In the genomic region with DNA sequence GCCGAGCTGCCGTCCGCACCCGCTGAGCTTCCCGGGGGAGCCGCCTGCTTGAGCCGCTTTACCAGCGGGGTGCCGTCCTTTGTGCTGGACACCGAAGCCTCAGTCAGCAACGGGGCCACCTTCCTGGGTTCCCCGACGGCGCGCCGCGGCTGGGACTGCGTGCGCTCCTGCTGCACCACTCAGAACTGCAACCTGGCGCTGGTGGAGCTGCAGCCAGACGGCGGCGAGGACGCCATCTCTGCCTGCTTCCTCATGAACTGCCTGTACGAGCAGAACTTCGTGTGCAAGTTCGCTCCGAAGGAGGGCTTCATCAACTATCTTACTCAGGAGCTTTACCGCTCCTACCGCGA, we compare ENCODE assay signal across 8 mouse cellular contexts. TPM values are rescaled to one million over a fixed set of nuclear protein-coding genes. Genes with fewer than 3 reads are reported as not detected.
DNase-seq lines count a peak whose midpoint lies in the region; ATAC-seq and TF ChIP-seq lines count a peak whose summit lies in the region.

No protein-coding gene starts in this region.

- no peak overlapping the region; the same call in 1 of the 2 replicates for H3K9ac ChIP-seq in heart, embryonic 15.5 days
- peak overlapping the region; percentile 68 for H3K9ac ChIP-seq in embryonic facial prominence, embryonic 13.5 days
- H3K9ac ChIP-seq in limb, embryonic 12.5 days (replicated peaks): peak overlapping the region; percentile 53

- H3K9me3 ChIP-seq in heart, embryonic 15.5 days (replicated peaks): no peaks in the 10 kb centered on the region
- no peaks in the 10 kb centered on the region for H3K9me3 ChIP-seq in embryonic facial prominence, embryonic 13.5 days
- H3K9me3 ChIP-seq in limb, embryonic 12.5 days: no peaks in the 10 kb centered on the region

- peaks cover 77% of the 10 kb centered on the region for H3K27me3 ChIP-seq in heart, embryonic 15.5 days
- H3K27me3 ChIP-seq in embryonic facial prominence, embryonic 13.5 days: peaks cover 64% of the 10 kb centered on the region
- peaks cover 72% of the 10 kb centered on the region for H3K27me3 ChIP-seq in limb, embryonic 12.5 days

- TF ChIP-seq CTCF in olfactory bulb, adult 2 months (IDR thresholded peaks at IDR 0.05; ENCODE audit: insufficient read depth, low read depth, low read length): no peak

- no peak for ATAC-seq in heart, embryonic 15.5 days (replicated peaks; ENCODE audit: insufficient number of reproducible peaks, insufficient read depth, low FRiP score, low read depth)
- ATAC-seq in embryonic facial prominence, embryonic 13.5 days (ENCODE audit: insufficient number of reproducible peaks, insufficient read depth, low FRiP score, low TSS enrichment, low read depth): no peak
- ATAC-seq in limb, embryonic 12.5 days (ENCODE audit: insufficient number of reproducible peaks, insufficient read depth, low FRiP score, low TSS enrichment, low read depth): no peak

- no peaks in the 10 kb centered on the region for H3K36me3 ChIP-seq in heart, embryonic 15.5 days
- no peaks in the 10 kb centered on the region for H3K36me3 ChIP-seq in embryonic facial prominence, embryonic 13.5 days
- H3K36me3 ChIP-seq in limb, embryonic 12.5 days: no peaks in the 10 kb centered on the region

- WGBS in heart, embryonic 15.5 days: 3% methylated on average over 31 of the region's 31 CpGs
- 2% methylated on average over 31 of the region's 31 CpGs for WGBS in embryonic facial prominence, embryonic 13.5 days
- 2% methylated on average over 31 of the region's 31 CpGs for WGBS in limb, embryonic 12.5 days
- 5% methylated on average over 31 of the region's 31 CpGs for WGBS in olfactory bulb, adult 2 months

- H3K4me3 ChIP-seq in heart, embryonic 15.5 days: peak overlapping the region; percentile 50
- peak overlapping the region; percentile 52 for H3K4me3 ChIP-seq in embryonic facial prominence, embryonic 13.5 days
- peak overlapping the region; percentile 52 for H3K4me3 ChIP-seq in limb, embryonic 12.5 days (replicated peaks)
- H3K4me3 ChIP-seq in olfactory bulb, adult 2 months (ENCODE audit: insufficient read depth, low read depth, low read length): peak overlapping the region; percentile 4

- no peak for TF ChIP-seq POLR2A in olfactory bulb, adult 2 months (IDR thresholded peaks at IDR 0.05; ENCODE audit: insufficient read depth, low read depth, low read length)

- peaks cover 12% of the 10 kb centered on the region for H3K4me1 ChIP-seq in heart, embryonic 15.5 days (replicated peaks)
- peaks cover 13% of the 10 kb centered on the region for H3K4me1 ChIP-seq in embryonic facial prominence, embryonic 13.5 days
- peaks cover 7% of the 10 kb centered on the region; the same call in 1 of the 2 replicates for H3K4me1 ChIP-seq in limb, embryonic 12.5 days (replicated peaks)
- peaks cover 14% of the 10 kb centered on the region for H3K4me1 ChIP-seq in olfactory bulb, adult 2 months (ENCODE audit: control insufficient read depth, insufficient read depth, low read length)

- no peak overlapping the region for H3K27ac ChIP-seq in heart, embryonic 15.5 days
- no peak overlapping the region for H3K27ac ChIP-seq in embryonic facial prominence, embryonic 13.5 days
- no peak overlapping the region for H3K27ac ChIP-seq in limb, embryonic 12.5 days
- no peak overlapping the region for H3K27ac ChIP-seq in olfactory bulb, adult 2 months (ENCODE audit: insufficient read depth, low read depth, low read length)

- DNase-seq in heart, postnatal 14 days: no peak
- peak; percentile 32 for DNase-seq in ES-CJ7 (ENCODE audit: low read depth, low spot score)
- DNase-seq in gastrocnemius, postnatal 14 days: no peak
- no peak for DNase-seq in urinary bladder, postnatal 4 days (ENCODE audit: low spot score in 2 of 2)

- peak overlapping the region; percentile 76 for H3K4me2 ChIP-seq in heart, embryonic 15.5 days
- peak overlapping the region; percentile 79 for H3K4me2 ChIP-seq in embryonic facial prominence, embryonic 13.5 days
- H3K4me2 ChIP-seq in limb, embryonic 12.5 days: peak overlapping the region; percentile 87

- intact Hi-C loops in heart, postnatal 14 days (cut with DNase I): no loop called here
- intact Hi-C loops in gastrocnemius, postnatal 14 days (cut with DNase I; ENCODE audit: low total_unique reads): no loop called here

RNA-seq across cellular contexts. Expression of a gene that starts 0.7 kb away (rescaled TPM):
- 1.2 and 5.6 TPM in 2 replicates for polyA plus RNA-seq in heart, embryonic 15.5 days (2015; fragmentation: Nextera tagmentation; extraction: Ambion mirVana)
- total RNA-seq in heart, postnatal 14 days (2021): under 1 TPM; 0.17 to 0.26 TPM
- 15.3 and 15.4 TPM in 2 replicates for polyA plus RNA-seq in embryonic facial prominence, embryonic 13.5 days (2015; fragmentation: Nextera tagmentation; extraction: Ambion mirVana)
- polyA plus RNA-seq in limb, embryonic 12.5 days (2016; fragmentation: Nextera tagmentation; extraction: Ambion mirVana): 7.8 and 9.3 TPM in 2 replicates
- not detected in 2 replicates for polyA plus RNA-seq in olfactory bulb, adult 2 months (2012; ENCODE audit: insufficient read depth, insufficient read length, low replicate concordance, missing spikeins)
- total RNA-seq in gastrocnemius, postnatal 14 days (2021): under 1 TPM in 1 of 2 experiments, not detected in 1; 0.64 TPM

RNA-seq across cellular contexts. Expression of a gene that starts 8.1 kb away (rescaled TPM):
- not detected in 2 replicates for polyA plus RNA-seq in heart, embryonic 15.5 days (2015; fragmentation: Nextera tagmentation; extraction: Ambion mirVana)
- total RNA-seq in heart, postnatal 14 days (2021): not detected
- 0.28 and 0.47 TPM in 2 replicates for polyA plus RNA-seq in embryonic facial prominence, embryonic 13.5 days (2015; fragmentation: Nextera tagmentation; extraction: Ambion mirVana)
- polyA plus RNA-seq in limb, embryonic 12.5 days (2016; fragmentation: Nextera tagmentation; extraction: Ambion mirVana): not detected in 2 replicates
- polyA plus RNA-seq in olfactory bulb, adult 2 months (2012; ENCODE audit: insufficient read depth, insufficient read length, low replicate concordance, missing spikeins): not detected in 2 replicates
- not detected for total RNA-seq in gastrocnemius, postnatal 14 days (2021)

RNA-seq across cellular contexts. Expression of a gene that starts 29.3 kb away (rescaled TPM):
- 12.4 and 12.5 TPM in 2 replicates for polyA plus RNA-seq in heart, embryonic 15.5 days (2015; fragmentation: Nextera tagmentation; extraction: Ambion mirVana)
- 10 to 100 TPM in 1 of 2 experiments, 1 to 10 TPM in 1; 9.3 to 10.0 TPM for total RNA-seq in heart, postnatal 14 days (2021)
- 25.3 and 31.1 TPM in 2 replicates for polyA plus RNA-seq in embryonic facial prominence, embryonic 13.5 days (2015; fragmentation: Nextera tagmentation; extraction: Ambion mirVana)
- 29.2 and 29.6 TPM in 2 replicates for polyA plus RNA-seq in limb, embryonic 12.5 days (2016; fragmentation: Nextera tagmentation; extraction: Ambion mirVana)
- not detected in 2 replicates for polyA plus RNA-seq in olfactory bulb, adult 2 months (2012; ENCODE audit: insufficient read depth, insufficient read length, low replicate concordance, missing spikeins)
- total RNA-seq in gastrocnemius, postnatal 14 days (2021): 1 to 10 TPM; 8.2 to 8.9 TPM

RNA-seq across cellular contexts. Expression of a gene that starts 29.4 kb away (rescaled TPM):
- 29.7 and 36.3 TPM in 2 replicates for polyA plus RNA-seq in heart, embryonic 15.5 days (2015; fragmentation: Nextera tagmentation; extraction: Ambion mirVana)
- total RNA-seq in heart, postnatal 14 days (2021): 10 to 100 TPM; 15.7 TPM
- 51.3 and 60.6 TPM in 2 replicates for polyA plus RNA-seq in embryonic facial prominence, embryonic 13.5 days (2015; fragmentation: Nextera tagmentation; extraction: Ambion mirVana)
- 52.5 and 56.7 TPM in 2 replicates for polyA plus RNA-seq in limb, embryonic 12.5 days (2016; fragmentation: Nextera tagmentation; extraction: Ambion mirVana)
- polyA plus RNA-seq in olfactory bulb, adult 2 months (2012; ENCODE audit: insufficient read depth, insufficient read length, low replicate concordance, missing spikeins): not detected in 2 replicates
- 10 to 100 TPM; 10.6 to 11.6 TPM for total RNA-seq in gastrocnemius, postnatal 14 days (2021)

RNA-seq across cellular contexts. Expression of a gene that starts 33.2 kb away (rescaled TPM):
- 0.44 and 2.2 TPM in 2 replicates for polyA plus RNA-seq in heart, embryonic 15.5 days (2015; fragmentation: Nextera tagmentation; extraction: Ambion mirVana)
- not detected for total RNA-seq in heart, postnatal 14 days (2021)
- 16.7 and 17.9 TPM in 2 replicates for polyA plus RNA-seq in embryonic facial prominence, embryonic 13.5 days (2015; fragmentation: Nextera tagmentation; extraction: Ambion mirVana)
- polyA plus RNA-seq in limb, embryonic 12.5 days (2016; fragmentation: Nextera tagmentation; extraction: Ambion mirVana): 8.5 TPM in 2 replicates
- polyA plus RNA-seq in olfactory bulb, adult 2 months (2012; ENCODE audit: insufficient read depth, insufficient read length, low replicate concordance, missing spikeins): not detected in 2 replicates
- not detected for total RNA-seq in gastrocnemius, postnatal 14 days (2021)

Comparison
In these comparisons a context has a peak if more than half of its experiments do, and no peak if none do; other contexts are left out.
1. RNA of a gene that starts 29.3 kb away (polyA plus RNA-seq): 25.3 to 31.1 TPM in embryonic facial prominence, embryonic 13.5 days, 29.2 to 29.6 TPM in limb, embryonic 12.5 days and 12.4 to 12.5 TPM in heart, embryonic 15.5 days; not detected in olfactory bulb, adult 2 months; every median in the first group is over 10 times any median in the second.
2. Peak in every context shown above with its lines, with median percentiles within 50 percentile points of each other: H3K4me2 ChIP-seq and H3K4me3 ChIP-seq.